In genomic region chr13:52822165-52823149, GRCm38 (mm10) we compare ENCODE assay signal across 8 mouse cellular contexts.
A peak's percentile ranks its signal among the peaks of the same experiment; 100 is the strongest.
DNase-seq lines count a peak whose midpoint lies in the region; ATAC-seq and TF ChIP-seq lines count a peak whose summit lies in the region.

No protein-coding gene starts in this region.

- TF ChIP-seq EP300 in liver, postnatal 0 days (IDR thresholded peaks at IDR 0.05; ENCODE audit: low read depth): peak; percentile 89

- no peaks in the 10 kb centered on the region for H3K9me3 ChIP-seq in forebrain, embryonic 16.5 days (ENCODE audit: control insufficient read depth, low read length)
- no peaks in the 10 kb centered on the region for H3K9me3 ChIP-seq in intestine, embryonic 14.5 days (ENCODE audit: control insufficient read depth, low read length)
- no peaks in the 10 kb centered on the region for H3K9me3 ChIP-seq in liver, postnatal 0 days (ENCODE audit: low read length)
- no peaks in the 10 kb centered on the region for H3K9me3 ChIP-seq in neural tube, embryonic 13.5 days

- H3K27me3 ChIP-seq in forebrain, embryonic 16.5 days (replicated peaks; ENCODE audit: control insufficient read depth, insufficient read depth, low read length): no peaks in the 10 kb centered on the region
- H3K27me3 ChIP-seq in intestine, embryonic 14.5 days (replicated peaks; ENCODE audit: control insufficient read depth, insufficient read depth, low read length): no peaks in the 10 kb centered on the region
- H3K27me3 ChIP-seq in liver, postnatal 0 days (ENCODE audit: insufficient read depth, low read length): no peaks in the 10 kb centered on the region
- no peaks in the 10 kb centered on the region; the same call in 1 of the 2 replicates for H3K27me3 ChIP-seq in neural tube, embryonic 13.5 days

- no peak overlapping the region for H3K4me3 ChIP-seq in forebrain, embryonic 16.5 days (replicated peaks; ENCODE audit: low read length)
- H3K4me3 ChIP-seq in intestine, embryonic 14.5 days (ENCODE audit: low read depth, low read length): no peak overlapping the region
- no peak overlapping the region for H3K4me3 ChIP-seq in liver, postnatal 0 days (ENCODE audit: low read depth, low read length)
- H3K4me3 ChIP-seq in neural tube, embryonic 13.5 days: no peak overlapping the region

- DNase-seq in 3T3-L1 (ENCODE audit: low read depth, low spot score): peak; percentile 79
- peak; percentile 81 for DNase-seq in adrenal gland, postnatal 10 days
- no peak for DNase-seq in intestine, embryonic 14.5 days (ENCODE audit: low spot score)
- DNase-seq in liver, postnatal 0 days: peak; percentile 73
- DNase-seq in gastrocnemius, postnatal 4 days (ENCODE audit: low spot score in 2 of 2): no peak
- no peak for DNase-seq in cerebellum, postnatal 10 days

- peak overlapping the region; percentile 25 for H3K4me2 ChIP-seq in forebrain, embryonic 16.5 days (ENCODE audit: low read length)
- peak overlapping the region; percentile 5; the same call in 1 of the 2 replicates for H3K4me2 ChIP-seq in intestine, embryonic 14.5 days (ENCODE audit: low read length)
- H3K4me2 ChIP-seq in liver, postnatal 0 days (ENCODE audit: low read depth, low read length): peak overlapping the region; percentile 49
- H3K4me2 ChIP-seq in neural tube, embryonic 13.5 days: peak overlapping the region; percentile 29; the same call in 1 of the 2 replicates

- WGBS in forebrain, embryonic 16.5 days: 14% methylated on average over 23 of the region's 23 CpGs
- WGBS in intestine, embryonic 14.5 days: 32% methylated on average over 22 of the region's 23 CpGs
- WGBS in liver, postnatal 0 days (ENCODE audit: insufficient replicate concordance): 14% methylated on average over 22 of the region's 23 CpGs
- WGBS in neural tube, embryonic 13.5 days: 21% methylated on average over 22 of the region's 23 CpGs

- no peak for TF ChIP-seq CTCF in liver, postnatal 0 days (IDR thresholded peaks at IDR 0.05; ENCODE audit: low read depth)

- H3K36me3 ChIP-seq in forebrain, embryonic 16.5 days (ENCODE audit: control insufficient read depth, insufficient read depth): no peaks in the 10 kb centered on the region
- no peaks in the 10 kb centered on the region for H3K36me3 ChIP-seq in intestine, embryonic 14.5 days (ENCODE audit: control insufficient read depth, insufficient read depth, low read length)
- no peaks in the 10 kb centered on the region for H3K36me3 ChIP-seq in liver, postnatal 0 days (replicated peaks; ENCODE audit: insufficient read depth, low read length)
- no peaks in the 10 kb centered on the region for H3K36me3 ChIP-seq in neural tube, embryonic 13.5 days

- no peak overlapping the region for H3K9ac ChIP-seq in forebrain, embryonic 16.5 days (replicated peaks; ENCODE audit: low read depth, low read length)
- no peak overlapping the region for H3K9ac ChIP-seq in intestine, embryonic 14.5 days (ENCODE audit: low read length)
- peak overlapping the region; percentile 44 for H3K9ac ChIP-seq in liver, postnatal 0 days (replicated peaks)
- no peak overlapping the region for H3K9ac ChIP-seq in neural tube, embryonic 13.5 days

- peaks cover 29% of the 10 kb centered on the region for H3K4me1 ChIP-seq in forebrain, embryonic 16.5 days (replicated peaks; ENCODE audit: control insufficient read depth, insufficient read depth, low read length)
- H3K4me1 ChIP-seq in intestine, embryonic 14.5 days (replicated peaks; ENCODE audit: control insufficient read depth, insufficient read depth, low read length): peaks cover 37% of the 10 kb centered on the region
- peaks cover 48% of the 10 kb centered on the region for H3K4me1 ChIP-seq in liver, postnatal 0 days (ENCODE audit: insufficient read depth)
- peaks cover 39% of the 10 kb centered on the region for H3K4me1 ChIP-seq in neural tube, embryonic 13.5 days (replicated peaks)

- ATAC-seq in forebrain, embryonic 16.5 days: no peak
- peak; percentile 59 for ATAC-seq in intestine, embryonic 14.5 days (replicated peaks; ENCODE audit: low FRiP score, low TSS enrichment, low read depth)
- peak; percentile 77 for ATAC-seq in liver, postnatal 0 days
- peak; percentile 63 for ATAC-seq in neural tube, embryonic 13.5 days (ENCODE audit: low read depth)

- H3K27ac ChIP-seq in forebrain, embryonic 16.5 days (ENCODE audit: low read length): no peak overlapping the region
- 0 out of 2 replicates have a peak overlapping the region, but pooled peaks have one; percentile 33 for H3K27ac ChIP-seq in intestine, embryonic 14.5 days (ENCODE audit: low read depth)
- H3K27ac ChIP-seq in liver, postnatal 0 days (ENCODE audit: low read depth): peak overlapping the region; percentile 88
- peak overlapping the region; percentile 38; the same call in 1 of the 2 replicates for H3K27ac ChIP-seq in neural tube, embryonic 13.5 days (replicated peaks)

Comparison
In these comparisons a context has a peak if more than half of its experiments do, and no peak if none do; other contexts are left out.
1. DNase-seq: peak in 3T3-L1 (single experiment), adrenal gland, postnatal 10 days (single experiment) and liver, postnatal 0 days (single experiment); none in intestine, embryonic 14.5 days (single experiment), gastrocnemius, postnatal 4 days (0 of 2) and cerebellum, postnatal 10 days (0 of 2).
2. Peak in every context shown above with its lines, with median percentiles within 50 percentile points of each other: H3K4me2 ChIP-seq.